Mouse (Mus musculus): ENCODE results near the gene Stk39.

GRCm38 (mm10) chr2:68486275-68486674 is 14.2 kb upstream of the Stk39 start:
- TF ChIP-seq CTCF (IDR thresholded peaks at IDR 0.05; ENCODE audit: low read depth, low read length) = no peak
- no peak for TF ChIP-seq POLR2A (IDR thresholded peaks at IDR 0.05; ENCODE audit: extremely low read depth, insufficient read depth, low read length)
